Mouse (Mus musculus) midbrain, embryonic 12.5 days (tissue): ENCODE measurements around the gene Zfp423. TPM values are rescaled to one million over a fixed set of nuclear protein-coding genes. Genes with fewer than 3 reads are reported as not detected.
A peak's percentile ranks its signal among the peaks of the same experiment; 100 is the strongest.

Experiments
- ATAC-seq: fragments of 200-750 bp; cut with Nextera tagmentation; 2 replicates; pipeline ENCODE4 v1.8.0; 2017; ENCODE audit warnings: low read depth, moderate TSS enrichment, moderate library complexity; ENCODE audit not compliant: low FRiP score
- H3K27ac ChIP-seq: fragments of 300-500 bp; sonication (generic); replicated peaks from 2 replicates; pipeline ENCODE4 v1.5.1; 2016; ENCODE audit warnings: mild to moderate bottlenecking
- H3K27me3 ChIP-seq: fragments of 300-500 bp; sonication (generic); 2 replicates; pipeline ENCODE4 v1.6.1; 2016; ENCODE audit warnings: mild to moderate bottlenecking
- H3K36me3 ChIP-seq: fragments of 300-500 bp; sonication (generic); 2 replicates; pipeline ENCODE4 v1.6.1; 2016
- H3K4me1 ChIP-seq: fragments of 300-500 bp; sonication (generic); 2 replicates; pipeline ENCODE4 v1.6.1; 2016
- H3K4me2 ChIP-seq: fragments of 300-500 bp; sonication (generic); replicated peaks from 2 replicates; pipeline ENCODE4 v1.6.1; 2016; ENCODE audit warnings: mild to moderate bottlenecking, moderate library complexity
- H3K4me3 ChIP-seq: fragments of 300-500 bp; sonication (generic); 2 replicates; pipeline ENCODE4 v1.5.1; 2016; ENCODE audit warnings: mild to moderate bottlenecking
- H3K9ac ChIP-seq: fragments of 300-500 bp; sonication (generic); replicated peaks from 2 replicates; pipeline ENCODE4 v1.6.1; 2016; ENCODE audit warnings: mild to moderate bottlenecking, moderate library complexity
- H3K9me3 ChIP-seq: fragments of 300-500 bp; sonication (generic); 2 replicates; pipeline ENCODE4 v1.6.1; 2016; ENCODE audit warnings: mild to moderate bottlenecking
- WGBS: fragments of 180-500 bp; shearing (Covaris S2); methylation state at CpG from one replicate; pipeline ENCODE4 v1.1.7; 2016; 5-methylcytosine and 5-hydroxymethylcytosine counted together
- polyA plus RNA-seq: library from polyadenylated mRNA; unstranded; fragments of >200 nt; fragmentation: Nextera tagmentation; extraction: Ambion mirVana; gene quantifications from 2 replicates; pipeline ENCODE4 v1.2.1, GENCODE M21; 2016

The Zfp423 gene
- polyA plus RNA-seq, 1 experiment from 2014 or later: 47.9 TPM

DNA sequence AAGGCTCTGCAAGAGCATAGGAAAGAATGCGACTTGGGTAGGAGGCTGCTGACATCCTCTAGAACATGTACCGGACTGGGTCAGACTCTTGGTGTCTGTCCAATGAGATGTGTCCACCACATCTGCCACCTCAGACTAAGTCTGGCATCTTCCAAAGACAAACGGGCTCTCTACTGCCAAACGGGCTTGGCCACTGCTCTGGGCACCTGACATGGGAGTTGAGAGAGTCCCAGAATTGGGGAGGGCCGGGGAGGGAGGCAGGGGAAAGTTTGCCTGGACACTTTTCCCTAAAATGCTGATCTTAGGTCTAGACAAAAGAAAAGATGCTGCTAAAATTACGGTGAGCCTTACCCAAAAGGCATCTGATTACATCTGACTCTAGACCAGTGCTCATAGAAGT, 36.5 kb downstream of the Zfp423 start:
- Histone ChIP-seq H3K27ac (no peak overlapping the region), H3K4me3 (no peak overlapping the region), H3K9ac (no peak overlapping the region), H3K27me3 (no peaks in the 10 kb centered on the region), H3K4me1 (peaks cover 26% of the 10 kb centered on the region), H3K9me3 (no peaks in the 10 kb centered on the region), H3K36me3 (no peaks in the 10 kb centered on the region), H3K4me2 (no peak overlapping the region)
- 91% methylated on average over 6 of the region's 6 CpGs for WGBS
- no peak for ATAC-seq

DNA sequence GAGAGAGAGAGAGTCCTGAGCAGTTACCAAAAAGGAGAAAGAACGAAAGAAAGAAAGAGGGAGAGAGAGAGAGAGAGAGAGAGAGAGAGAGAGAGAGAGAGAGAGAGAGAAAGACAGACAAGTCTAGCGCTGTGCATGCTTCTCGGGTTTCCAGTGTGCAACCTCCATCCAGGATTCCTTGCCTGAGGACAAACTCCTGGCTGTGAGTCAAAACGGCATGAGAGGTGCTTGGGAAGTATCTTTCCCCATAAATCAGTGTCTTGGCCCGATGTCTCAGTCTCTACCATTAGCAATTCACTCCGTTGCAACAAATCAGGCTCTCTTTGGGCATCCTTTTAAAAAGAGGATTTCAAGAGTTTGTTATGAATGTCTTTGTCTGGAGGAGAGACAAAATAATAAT, 36.9 kb downstream of the Zfp423 start:
- H3K27me3 ChIP-seq: no peaks in the 10 kb centered on the region
- H3K27ac ChIP-seq: no peak overlapping the region
- H3K4me3 ChIP-seq: no peak overlapping the region
- no peak overlapping the region for H3K9ac ChIP-seq
- no peak overlapping the region for H3K4me2 ChIP-seq
- no peaks in the 10 kb centered on the region for H3K9me3 ChIP-seq
- H3K4me1 ChIP-seq: peaks cover 26% of the 10 kb centered on the region
- WGBS: 83% methylated on average over 6 of the region's 6 CpGs
- no peak for ATAC-seq
- H3K36me3 ChIP-seq: no peaks in the 10 kb centered on the region

GRCm38 (mm10) chr8:87918004-87918403, 41.4 kb downstream of the Zfp423 start:
- Histone ChIP-seq H3K4me3 (no peak overlapping the region), H3K9me3 (no peaks in the 10 kb centered on the region), H3K36me3 (no peaks in the 10 kb centered on the region), H3K9ac (no peak overlapping the region), H3K4me1 (peaks cover 27% of the 10 kb centered on the region), H3K4me2 (no peak overlapping the region), H3K27me3 (no peaks in the 10 kb centered on the region), H3K27ac (peak overlapping the region; percentile 35)
- no peak for ATAC-seq
- WGBS: 63% methylated on average over 5 of the region's 5 CpGs

GRCm38 (mm10) chr8:87915763-87916162, 43.6 kb downstream of the Zfp423 start:
- Histone ChIP-seq H3K4me2 (no peak overlapping the region), H3K27ac (no peak overlapping the region), H3K9me3 (no peaks in the 10 kb centered on the region), H3K4me1 (peaks cover 39% of the 10 kb centered on the region), H3K9ac (no peak overlapping the region), H3K36me3 (no peaks in the 10 kb centered on the region), H3K27me3 (no peaks in the 10 kb centered on the region), H3K4me3 (no peak overlapping the region)
- no peak for ATAC-seq
- 92% methylated on average over 9 of the region's 9 CpGs for WGBS

- Histone ChIP-seq H3K4me1 (peaks cover 43% of the 10 kb centered on the region), H3K4me2 (no peak overlapping the region), H3K36me3 (no peaks in the 10 kb centered on the region), H3K9ac (no peak overlapping the region), H3K4me3 (no peak overlapping the region), H3K27me3 (no peaks in the 10 kb centered on the region), H3K27ac (peak overlapping the region; percentile 46), H3K9me3 (no peaks in the 10 kb centered on the region)
- WGBS: 75% methylated on average over 6 of the region's 6 CpGs
- no peak for ATAC-seq
Observed at GRCm38 (mm10) chr8:87914247-87914967, 45.0 kb downstream of the Zfp423 start.

- H3K4me2 ChIP-seq: no peak overlapping the region
- no peaks in the 10 kb centered on the region for H3K27me3 ChIP-seq
- 0 out of 2 replicates have a peak, but pooled peaks cover 1% of the 10 kb centered on the region for H3K36me3 ChIP-seq
- H3K9ac ChIP-seq: no peak overlapping the region
- no peak overlapping the region for H3K4me3 ChIP-seq
- H3K9me3 ChIP-seq: no peaks in the 10 kb centered on the region
- ATAC-seq: no peak
- peaks cover 33% of the 10 kb centered on the region for H3K4me1 ChIP-seq
- no peak overlapping the region for H3K27ac ChIP-seq
- WGBS: 80% methylated on average over 2 of the region's 2 CpGs
Observed at GRCm38 (mm10) chr8:87908940-87909339, 50.5 kb downstream of the Zfp423 start.

DNA sequence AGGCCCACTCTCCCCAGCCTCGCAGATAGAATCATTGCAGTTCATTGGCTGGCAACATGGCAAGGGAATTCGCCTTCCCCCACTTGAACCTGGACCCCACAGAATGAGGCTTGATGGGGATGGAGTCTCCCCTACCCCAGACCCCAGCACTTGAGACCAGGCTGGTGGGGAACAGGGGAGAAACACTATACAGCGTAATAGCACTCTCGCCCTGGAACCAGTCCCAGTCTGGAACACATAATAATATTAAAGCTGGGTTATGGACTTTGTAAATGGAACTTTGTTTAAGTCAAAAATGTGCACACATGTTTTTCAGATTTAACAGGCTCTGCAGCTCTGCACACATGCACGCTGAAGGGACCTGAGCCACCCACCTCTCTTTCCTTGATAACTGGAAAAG, 54.0 kb downstream of the Zfp423 start:
- H3K27ac ChIP-seq: no peak overlapping the region
- H3K9me3 ChIP-seq: no peaks in the 10 kb centered on the region
- peaks cover 7% of the 10 kb centered on the region; the same call in 1 of the 2 replicates for H3K36me3 ChIP-seq
- H3K4me2 ChIP-seq: no peak overlapping the region
- WGBS: 85% methylated on average over 5 of the region's 5 CpGs
- H3K4me3 ChIP-seq: no peak overlapping the region
- peaks cover 20% of the 10 kb centered on the region for H3K4me1 ChIP-seq
- no peaks in the 10 kb centered on the region for H3K27me3 ChIP-seq
- no peak for ATAC-seq
- H3K9ac ChIP-seq: no peak overlapping the region

DNA sequence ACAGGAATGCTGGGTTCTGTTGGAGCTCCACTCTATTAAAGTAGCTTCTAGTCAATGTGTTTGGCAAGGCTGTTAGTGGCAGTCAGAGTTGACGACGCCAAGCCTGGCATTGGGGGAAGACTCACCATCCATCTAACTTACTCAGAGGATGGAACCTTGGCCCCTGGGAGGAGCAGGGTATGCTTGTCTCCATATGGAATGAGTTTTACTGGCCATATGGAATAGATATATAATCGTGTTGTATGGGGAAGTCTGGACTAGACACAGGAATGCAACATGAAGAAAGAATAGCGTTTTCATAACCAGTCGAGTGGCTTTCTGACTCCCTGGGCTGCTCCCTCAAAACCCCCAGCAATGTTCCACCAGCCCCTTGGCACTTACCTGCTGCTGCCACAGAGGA, 55.3 kb downstream of the Zfp423 start:
- no peak overlapping the region for H3K4me2 ChIP-seq
- no peak for ATAC-seq
- H3K9ac ChIP-seq: no peak overlapping the region
- no peak overlapping the region for H3K27ac ChIP-seq
- H3K4me3 ChIP-seq: no peak overlapping the region
- peaks cover 15% of the 10 kb centered on the region for H3K4me1 ChIP-seq
- H3K9me3 ChIP-seq: no peaks in the 10 kb centered on the region
- H3K27me3 ChIP-seq: no peaks in the 10 kb centered on the region
- 84% methylated on average over 5 of the region's 5 CpGs for WGBS
- peaks cover 7% of the 10 kb centered on the region; the same call in 1 of the 2 replicates for H3K36me3 ChIP-seq

GRCm38 (mm10) chr8:87895203-87896041, 64.0 kb downstream of the Zfp423 start:
- H3K4me1 ChIP-seq: peaks cover 51% of the 10 kb centered on the region
- H3K9ac ChIP-seq: no peak overlapping the region
- H3K4me3 ChIP-seq: no peak overlapping the region
- peak; percentile 41 for ATAC-seq
- no peak overlapping the region for H3K4me2 ChIP-seq
- H3K27me3 ChIP-seq: no peaks in the 10 kb centered on the region
- WGBS: 55% methylated on average over 13 of the region's 13 CpGs
- H3K27ac ChIP-seq: peak overlapping the region; percentile 21
- H3K36me3 ChIP-seq: no peaks in the 10 kb centered on the region
- H3K9me3 ChIP-seq: no peaks in the 10 kb centered on the region

GRCm38 (mm10) chr8:87894287-87894686, 65.1 kb downstream of the Zfp423 start:
- no peak for ATAC-seq
- no peak overlapping the region for H3K9ac ChIP-seq
- H3K4me1 ChIP-seq: peaks cover 60% of the 10 kb centered on the region
- 0 out of 2 replicates have a peak overlapping the region, but pooled peaks have one; percentile 7 for H3K27ac ChIP-seq
- H3K4me2 ChIP-seq: no peak overlapping the region
- no peaks in the 10 kb centered on the region for H3K27me3 ChIP-seq
- H3K36me3 ChIP-seq: no peaks in the 10 kb centered on the region
- no peak overlapping the region for H3K4me3 ChIP-seq
- H3K9me3 ChIP-seq: no peaks in the 10 kb centered on the region
- 55% methylated on average over 8 of the region's 8 CpGs for WGBS

DNA sequence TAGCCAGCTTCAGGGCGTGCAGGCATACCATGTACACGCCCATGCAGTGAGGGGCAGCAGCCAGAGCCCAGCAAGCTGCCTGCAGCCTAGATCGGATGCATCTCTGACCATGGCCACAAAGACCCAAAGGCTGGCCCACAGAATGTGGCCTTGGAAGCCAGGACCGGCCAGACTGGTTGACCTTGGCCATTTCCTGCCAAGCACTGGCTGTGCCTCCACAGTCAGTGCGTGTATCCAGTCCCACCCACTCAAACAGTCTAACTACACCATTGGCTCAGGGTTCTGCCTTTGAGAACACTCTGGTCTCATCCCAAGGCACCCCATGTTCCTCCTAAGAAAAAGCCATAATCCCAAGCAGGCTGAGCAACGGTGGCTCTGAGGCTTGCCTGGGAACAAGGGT, 65.8 kb downstream of the Zfp423 start:
- H3K36me3 ChIP-seq: no peaks in the 10 kb centered on the region
- no peaks in the 10 kb centered on the region for H3K9me3 ChIP-seq
- H3K27ac ChIP-seq: peak overlapping the region; percentile 7; the same call in 1 of the 2 replicates
- WGBS: 71% methylated on average over 6 of the region's 6 CpGs
- no peak overlapping the region for H3K4me3 ChIP-seq
- H3K4me2 ChIP-seq: no peak overlapping the region
- no peak overlapping the region for H3K9ac ChIP-seq
- peaks cover 66% of the 10 kb centered on the region for H3K4me1 ChIP-seq
- ATAC-seq: no peak
- H3K27me3 ChIP-seq: no peaks in the 10 kb centered on the region

DNA sequence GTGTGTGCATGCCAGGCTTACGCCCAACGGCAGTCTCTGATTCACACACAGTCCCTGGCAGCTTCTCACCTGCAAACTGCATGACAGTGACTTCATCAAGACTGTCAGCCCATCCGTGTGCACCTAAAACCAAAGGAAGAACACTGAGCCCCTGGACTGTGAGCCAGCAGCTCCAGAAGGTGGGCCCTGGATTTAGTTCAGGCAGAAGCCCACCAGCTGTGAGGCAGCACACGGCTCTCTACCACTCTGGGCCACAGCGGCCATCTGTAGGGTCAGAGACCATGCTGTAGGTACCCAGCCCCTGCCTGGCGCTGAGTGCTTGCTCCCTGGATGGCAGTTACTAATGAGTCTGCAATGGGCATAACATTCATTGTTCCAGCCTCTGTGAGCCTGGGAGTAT, 66.5 kb downstream of the Zfp423 start:
- Histone ChIP-seq H3K4me2 (no peak overlapping the region), H3K27me3 (no peaks in the 10 kb centered on the region), H3K9me3 (no peaks in the 10 kb centered on the region), H3K9ac (no peak overlapping the region), H3K27ac (peak overlapping the region; percentile 39; the same call in 1 of the 2 replicates), H3K4me1 (peaks cover 73% of the 10 kb centered on the region), H3K36me3 (no peaks in the 10 kb centered on the region), H3K4me3 (no peak overlapping the region)
- WGBS: 81% methylated on average over 6 of the region's 6 CpGs
- ATAC-seq: no peak
